Mouse (Mus musculus): Measurements from ENCODE around the gene Clec16a. TPM values are rescaled to one million over a fixed set of nuclear protein-coding genes. Genes with fewer than 3 reads are reported as not detected.

Clec16a gene
- 32.4 TPM for total RNA-seq (2023)

DNA sequence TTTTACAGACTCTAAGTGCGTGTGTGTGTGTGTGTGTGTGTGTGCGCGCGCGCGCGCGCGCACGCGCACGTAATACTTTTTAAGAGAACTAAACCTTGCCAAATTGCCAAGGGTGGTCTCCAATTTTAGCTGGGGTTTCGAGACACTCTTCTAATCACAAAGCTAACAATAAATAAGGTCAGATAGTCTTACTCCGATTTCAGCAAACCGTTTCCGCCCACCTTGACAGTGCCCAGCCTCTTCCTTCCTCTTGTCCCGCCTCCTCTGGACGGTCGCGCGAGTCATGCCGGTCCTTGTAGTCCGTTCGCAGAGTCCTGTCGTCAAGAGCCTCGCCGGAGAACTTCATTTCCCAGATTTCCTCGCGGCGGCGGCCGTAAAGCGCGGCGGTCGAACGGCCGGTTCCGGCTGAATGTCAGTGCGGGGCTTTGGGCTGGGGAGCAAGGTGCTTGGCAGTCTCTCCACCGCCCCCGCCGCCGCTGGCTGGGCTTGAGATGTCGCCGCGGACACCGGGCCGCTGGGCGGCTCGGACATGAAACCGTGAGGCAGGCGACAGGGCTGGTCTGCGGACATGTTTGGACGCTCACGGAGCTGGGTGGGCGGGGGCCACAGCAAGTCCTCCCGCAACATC, at the start of gene Clec16a:
TSS of gene Clec16a (plus strand) at position 345 of the 628 bp plus-strand sequence.

DNA sequence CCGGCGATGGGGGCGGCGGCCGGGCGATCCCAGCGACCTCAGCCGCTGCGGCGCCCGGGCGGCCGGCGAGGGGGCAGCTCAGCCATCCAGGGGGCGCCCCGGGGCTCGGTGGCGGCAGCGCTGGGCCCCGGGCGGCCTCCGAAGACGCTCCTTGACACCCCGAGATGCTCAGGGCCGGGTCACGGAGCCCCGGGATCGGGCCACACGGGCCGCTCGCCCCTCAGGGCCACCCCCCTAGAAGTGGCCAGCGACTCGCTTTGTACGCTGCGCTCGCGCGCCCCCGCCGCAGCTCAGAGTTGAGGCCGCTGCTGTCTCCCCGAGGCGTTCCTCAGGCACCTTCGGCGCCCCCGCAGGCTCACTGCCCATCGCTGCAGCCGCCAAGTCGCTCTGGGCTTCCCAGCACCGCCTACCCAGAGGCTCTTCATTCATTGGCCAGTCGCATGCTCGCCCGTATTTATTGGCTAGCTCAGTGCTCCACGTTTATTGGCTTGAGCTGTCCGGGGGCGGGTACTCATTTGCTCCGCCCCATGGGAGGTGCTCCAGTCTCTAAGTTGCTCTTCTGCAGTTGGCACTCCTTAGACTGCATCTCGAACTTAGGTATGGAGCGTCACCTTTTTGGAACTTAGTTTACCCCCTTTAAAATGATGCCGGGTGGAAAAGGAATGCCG, 2.3 kb upstream of the Clec16a start, which contains the start of gene Dexi:
TSS of gene Dexi (minus strand) at position 357 of the 668 bp plus-strand sequence.

DNA sequence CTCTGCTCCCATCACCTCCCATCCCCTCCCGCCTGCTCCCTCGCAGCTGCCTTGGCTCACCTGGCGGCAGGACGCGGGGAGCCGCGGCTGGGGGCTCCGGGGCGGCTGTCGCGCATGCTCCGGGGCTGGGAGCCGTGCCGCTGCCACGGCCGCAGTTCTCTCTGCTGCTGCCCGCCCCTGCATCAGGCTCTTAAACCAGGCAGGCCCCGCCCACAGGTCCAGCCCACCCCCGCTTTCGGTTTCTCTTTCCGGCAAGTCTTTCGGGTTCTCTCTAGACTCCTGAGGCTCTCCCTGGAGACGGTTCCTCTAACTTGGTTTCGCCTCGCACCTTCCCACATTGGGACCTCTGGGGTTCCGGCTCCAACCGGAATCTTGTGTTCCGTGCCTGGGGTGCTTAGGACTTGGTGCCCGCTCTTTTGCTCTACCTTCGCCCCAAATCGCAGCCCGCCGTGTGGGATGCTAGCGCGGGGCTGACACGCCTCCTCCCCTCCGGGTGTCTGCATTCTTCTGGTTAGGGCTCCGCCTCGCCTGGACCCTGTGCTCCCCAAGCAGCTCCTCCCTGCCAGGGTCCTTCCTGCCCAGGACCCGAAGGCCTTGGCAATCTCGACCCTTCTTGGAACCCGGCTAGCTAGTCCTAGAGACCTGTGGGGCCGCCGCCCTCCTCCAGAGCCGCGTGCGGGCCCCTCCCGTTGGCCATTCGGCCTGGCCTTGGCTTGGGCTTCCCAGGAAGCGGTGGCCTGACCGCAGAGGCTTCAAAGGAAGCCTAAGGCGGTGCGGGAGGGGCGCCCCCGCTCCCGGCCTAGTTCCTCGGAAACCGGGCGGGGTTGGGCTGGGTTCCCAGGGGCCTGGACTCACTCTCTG, 240.5 kb downstream of the Clec16a start, which contains the start of gene Socs1:
TSS of gene Socs1 (minus strand) at position 166 of the 861 bp plus-strand sequence.

DNA sequence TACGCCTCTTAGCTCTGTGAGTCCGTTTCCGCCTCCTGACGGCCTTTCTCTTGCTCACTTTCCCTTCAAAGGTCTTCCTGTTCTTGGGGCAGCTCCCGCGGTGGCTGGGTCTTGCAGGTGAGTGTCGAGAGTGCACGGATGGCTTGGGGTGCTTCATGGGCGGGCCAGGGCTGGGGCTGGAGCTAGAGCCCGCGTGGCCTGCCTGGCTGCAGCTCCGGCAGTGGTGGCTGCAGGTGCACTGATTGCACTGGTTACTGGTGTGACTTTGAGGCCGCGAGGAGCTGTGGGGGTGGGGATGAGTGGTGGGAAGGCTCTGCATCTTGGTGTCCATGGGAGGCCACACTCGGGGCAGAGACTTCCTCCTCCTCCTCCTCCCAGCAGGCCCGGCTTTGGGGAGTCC, 243.1 kb downstream of the Clec16a start, which contains the start of gene Tnp2:
TSS of gene Tnp2 (minus strand) at position 390 of the 400 bp plus-strand sequence.

DNA sequence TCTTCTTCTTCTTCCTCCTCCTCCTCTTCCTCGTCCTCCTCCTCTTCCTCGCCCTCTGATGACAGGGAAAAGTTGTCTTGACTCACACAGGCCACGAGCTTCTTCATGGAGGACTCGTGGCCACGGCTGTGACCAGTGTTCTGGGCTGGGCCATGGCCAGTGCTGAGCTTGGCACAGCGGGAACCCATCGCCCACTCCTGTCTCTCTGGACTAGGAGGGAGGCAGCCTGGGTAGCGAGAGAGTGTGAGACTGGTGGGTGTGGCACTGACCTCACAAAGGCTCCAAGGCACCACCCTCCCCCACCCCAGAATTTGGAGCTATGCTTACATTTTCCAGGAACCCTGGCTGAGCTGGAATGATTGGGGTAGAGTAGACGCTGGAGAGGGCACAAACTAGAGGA, 245.6 kb downstream of the Clec16a start, which contains the start of gene Prm3:
TSS of gene Prm3 (minus strand) at position 213 of the 400 bp plus-strand sequence.

Other genes with a start within 250 kb of the Clec16a start
- 0.33 TPM for gene Emp2, start 231.4 kb upstream of the Clec16a start, total RNA-seq (2023)
- gene Tekt5, start 149.8 kb upstream of the Clec16a start, total RNA-seq (2023) = not detected
- 34.2 TPM for gene Nubp1, start 133.4 kb upstream of the Clec16a start, total RNA-seq (2023)
- not detected for gene Tvp23a, start 98.0 kb upstream of the Clec16a start, total RNA-seq (2023)
- 10.2 TPM for gene Ciita, start 65.3 kb upstream of the Clec16a start, total RNA-seq (2023)
- gene Dexi, start 2.3 kb upstream of the Clec16a start, total RNA-seq (2023) = 17.9 TPM
- gene Socs1, start 240.2 kb downstream of the Clec16a start, total RNA-seq (2023) = 31.9 TPM
- gene Tnp2, start 243.3 kb downstream of the Clec16a start, total RNA-seq (2023) = not detected
- gene Prm3, start 245.6 kb downstream of the Clec16a start, total RNA-seq (2023) = not detected

Measured in CD4-positive naive resting alpha-beta T cell, adult 57 days (primary cell).